Mouse (Mus musculus): ENCODE results near the gene Mpp3. TPM values are rescaled to one million over a fixed set of nuclear protein-coding genes. Genes with fewer than 3 reads are reported as not detected.

Gene Mpp3
- polyA plus RNA-seq, 1 experiment from 2014 or later, result 13.3 TPM

GRCm38 (mm10) chr11:101982981-101983411 is 45.3 kb downstream of the Mpp3 start:
- DNase-seq (ENCODE audit: low spot score), result no peak
- no peaks in the 10 kb centered on the region for H3K9me3 ChIP-seq (replicated peaks)
- H3K27me3 ChIP-seq (ENCODE audit: low read depth, poor library complexity, severe bottlenecking), result peaks cover 30% of the 10 kb centered on the region
- 51% methylated on average over 6 of the region's 6 CpGs for WGBS
- peak overlapping the region; percentile 49; the same call in 1 of the 2 replicates for H3K27ac ChIP-seq (replicated peaks)
- H3K36me3 ChIP-seq, result peaks cover 11% of the 10 kb centered on the region
- peaks cover 45% of the 10 kb centered on the region for H3K4me1 ChIP-seq
- peak overlapping the region; percentile 66; the same call in 1 of the 2 replicates for H3K4me3 ChIP-seq

- peaks cover 50% of the 10 kb centered on the region for H3K4me1 ChIP-seq
- no peak overlapping the region for H3K27ac ChIP-seq (replicated peaks)
- 83% methylated on average over 12 of the region's 12 CpGs for WGBS
- H3K4me3 ChIP-seq, result no peak overlapping the region
- no peaks in the 10 kb centered on the region for H3K9me3 ChIP-seq (replicated peaks)
- H3K36me3 ChIP-seq, result peaks cover 11% of the 10 kb centered on the region
- peaks cover 19% of the 10 kb centered on the region for H3K27me3 ChIP-seq (ENCODE audit: low read depth, poor library complexity, severe bottlenecking)
- no peak for DNase-seq (ENCODE audit: low spot score)
Observed at GRCm38 (mm10) chr11:101981850-101982249, 46.4 kb downstream of the Mpp3 start.

GRCm38 (mm10) chr11:101980603-101981157 is 47.6 kb downstream of the Mpp3 start:
- WGBS, result 80% methylated on average over 9 of the region's 9 CpGs
- H3K27ac ChIP-seq (replicated peaks), result no peak overlapping the region
- no peaks in the 10 kb centered on the region for H3K9me3 ChIP-seq (replicated peaks)
- H3K4me1 ChIP-seq, result peaks cover 44% of the 10 kb centered on the region
- DNase-seq (ENCODE audit: low spot score), result no peak
- no peak overlapping the region for H3K4me3 ChIP-seq
- H3K27me3 ChIP-seq (ENCODE audit: low read depth, poor library complexity, severe bottlenecking), result peaks cover 10% of the 10 kb centered on the region
- peaks cover 11% of the 10 kb centered on the region for H3K36me3 ChIP-seq

GRCm38 (mm10) chr11:101979140-101979539 is 49.1 kb downstream of the Mpp3 start:
- Histone ChIP-seq H3K4me1 (peaks cover 33% of the 10 kb centered on the region), H3K9me3 (replicated peaks) (no peaks in the 10 kb centered on the region), H3K27me3 (ENCODE audit: low read depth, poor library complexity, severe bottlenecking) (no peaks in the 10 kb centered on the region), H3K36me3 (peaks cover 11% of the 10 kb centered on the region), H3K4me3 (no peak overlapping the region), H3K27ac (replicated peaks) (no peak overlapping the region)
- WGBS, result 84% methylated on average over 5 of the region's 5 CpGs
- no peak for DNase-seq (ENCODE audit: low spot score)

GRCm38 (mm10) chr11:101976949-101977348 is 51.3 kb downstream of the Mpp3 start:
- Histone ChIP-seq H3K36me3 (peaks cover 11% of the 10 kb centered on the region), H3K4me1 (peaks cover 25% of the 10 kb centered on the region), H3K9me3 (replicated peaks) (no peaks in the 10 kb centered on the region), H3K27ac (replicated peaks) (no peak overlapping the region), H3K4me3 (no peak overlapping the region), H3K27me3 (ENCODE audit: low read depth, poor library complexity, severe bottlenecking) (no peaks in the 10 kb centered on the region)
- DNase-seq (ENCODE audit: low spot score), result no peak
- WGBS, result 94% methylated on average over 7 of the region's 7 CpGs

GRCm38 (mm10) chr11:101974923-101975322 is 53.3 kb downstream of the Mpp3 start:
- Histone ChIP-seq H3K27ac (replicated peaks) (no peak overlapping the region), H3K4me1 (peaks cover 21% of the 10 kb centered on the region), H3K4me3 (no peak overlapping the region), H3K9me3 (replicated peaks) (no peaks in the 10 kb centered on the region), H3K27me3 (ENCODE audit: low read depth, poor library complexity, severe bottlenecking) (no peaks in the 10 kb centered on the region), H3K36me3 (peaks cover 5% of the 10 kb centered on the region; the same call in 1 of the 2 replicates)
- WGBS, result 60% methylated on average over 9 of the region's 9 CpGs
- peak; percentile 29 for DNase-seq (ENCODE audit: low spot score)

- H3K36me3 ChIP-seq, result no peaks in the 10 kb centered on the region
- DNase-seq (ENCODE audit: low spot score), result no peak
- no peak overlapping the region for H3K27ac ChIP-seq (replicated peaks)
- H3K9me3 ChIP-seq (replicated peaks), result no peaks in the 10 kb centered on the region
- WGBS, result 61% methylated on average over 6 of the region's 6 CpGs
- H3K27me3 ChIP-seq (ENCODE audit: low read depth, poor library complexity, severe bottlenecking), result no peaks in the 10 kb centered on the region
- peaks cover 21% of the 10 kb centered on the region for H3K4me1 ChIP-seq
- no peak overlapping the region for H3K4me3 ChIP-seq
Observed at GRCm38 (mm10) chr11:101974181-101974580, 54.1 kb downstream of the Mpp3 start.

GRCm38 (mm10) chr11:101973496-101973895 is 54.8 kb downstream of the Mpp3 start:
- Histone ChIP-seq H3K36me3 (no peaks in the 10 kb centered on the region), H3K27me3 (ENCODE audit: low read depth, poor library complexity, severe bottlenecking) (0 out of 2 replicates have a peak, but pooled peaks cover 4% of the 10 kb centered on the region)
- WGBS, result 84% methylated on average over 9 of the region's 9 CpGs

GRCm38 (mm10) chr11:101972651-101973050 is 55.6 kb downstream of the Mpp3 start:
- Histone ChIP-seq H3K4me1 (peaks cover 24% of the 10 kb centered on the region), H3K9me3 (replicated peaks) (no peaks in the 10 kb centered on the region), H3K4me3 (no peak overlapping the region), H3K27ac (replicated peaks) (no peak overlapping the region), H3K36me3 (no peaks in the 10 kb centered on the region), H3K27me3 (ENCODE audit: low read depth, poor library complexity, severe bottlenecking) (peaks cover 12% of the 10 kb centered on the region)
- WGBS, result 91% methylated on average over 5 of the region's 5 CpGs
- DNase-seq (ENCODE audit: low spot score), result no peak

More at GRCm38 (mm10) chr11:101973496-101973895, 54.8 kb downstream of the Mpp3 start:
- no peak overlapping the region for H3K4me3 ChIP-seq
- H3K27ac ChIP-seq (replicated peaks), result no peak overlapping the region
- H3K9me3 ChIP-seq (replicated peaks), result no peaks in the 10 kb centered on the region
- DNase-seq (ENCODE audit: low spot score), result no peak
- peaks cover 24% of the 10 kb centered on the region for H3K4me1 ChIP-seq

- WGBS, result 78% methylated on average over 3 of the region's 3 CpGs
- Histone ChIP-seq H3K4me1 (peaks cover 25% of the 10 kb centered on the region), H3K27me3 (ENCODE audit: low read depth, poor library complexity, severe bottlenecking) (peaks cover 18% of the 10 kb centered on the region), H3K27ac (replicated peaks) (no peak overlapping the region), H3K4me3 (no peak overlapping the region), H3K9me3 (replicated peaks) (no peaks in the 10 kb centered on the region), H3K36me3 (no peaks in the 10 kb centered on the region)
- DNase-seq (ENCODE audit: low spot score), result no peak
Observed at GRCm38 (mm10) chr11:101972097-101972496, 56.2 kb downstream of the Mpp3 start.

GRCm38 (mm10) chr11:101971410-101971809 is 56.9 kb downstream of the Mpp3 start:
- H3K4me3 ChIP-seq, result no peak overlapping the region
- WGBS, result 40% methylated on average over 3 of the region's 3 CpGs
- no peak overlapping the region for H3K27ac ChIP-seq (replicated peaks)
- DNase-seq (ENCODE audit: low spot score), result no peak
- H3K27me3 ChIP-seq (ENCODE audit: low read depth, poor library complexity, severe bottlenecking), result peaks cover 24% of the 10 kb centered on the region
- no peaks in the 10 kb centered on the region for H3K36me3 ChIP-seq
- H3K9me3 ChIP-seq (replicated peaks), result no peaks in the 10 kb centered on the region
- H3K4me1 ChIP-seq, result peaks cover 32% of the 10 kb centered on the region

GRCm38 (mm10) chr11:101969835-101970234 is 58.4 kb downstream of the Mpp3 start:
- DNase-seq (ENCODE audit: low spot score), result no peak
- no peaks in the 10 kb centered on the region for H3K36me3 ChIP-seq
- no peaks in the 10 kb centered on the region for H3K9me3 ChIP-seq (replicated peaks)
- no peak overlapping the region for H3K27ac ChIP-seq (replicated peaks)
- H3K27me3 ChIP-seq (ENCODE audit: low read depth, poor library complexity, severe bottlenecking), result peaks cover 40% of the 10 kb centered on the region
- no peak overlapping the region for H3K4me3 ChIP-seq
- 72% methylated on average over 13 of the region's 13 CpGs for WGBS
- H3K4me1 ChIP-seq, result peaks cover 46% of the 10 kb centered on the region

- H3K4me3 ChIP-seq, result peak overlapping the region; percentile 7; the same call in 1 of the 2 replicates
- peaks cover 51% of the 10 kb centered on the region for H3K27me3 ChIP-seq (ENCODE audit: low read depth, poor library complexity, severe bottlenecking)
- DNase-seq (ENCODE audit: low spot score), result peak; percentile 82
- WGBS, result under 1% methylated on average over 5 of the region's 5 CpGs
- peak overlapping the region; percentile 53; the same call in 1 of the 2 replicates for H3K27ac ChIP-seq (replicated peaks)
- no peaks in the 10 kb centered on the region for H3K36me3 ChIP-seq
- H3K4me1 ChIP-seq, result peaks cover 56% of the 10 kb centered on the region
- H3K9me3 ChIP-seq (replicated peaks), result no peaks in the 10 kb centered on the region
Observed at GRCm38 (mm10) chr11:101968791-101969190, 59.5 kb downstream of the Mpp3 start.

Data from midbrain, embryonic 10.5 days (tissue).